Mouse (Mus musculus) spleen, adult 2 months (tissue): ENCODE measurements around the gene Uxt. TPM values are rescaled to one million over a fixed set of nuclear protein-coding genes. Genes with fewer than 3 reads are reported as not detected.

Source experiments
- DNase-seq, 2 experiments: peaks; one replicate each; pipeline versions ENCODE4 v3.0.0 to v3.0.0-alpha.2; 2012 to 2021; ENCODE audit warnings: low spot score in 2 of 2, low read depth in 1 of 2
- H3K27ac ChIP-seq: fragments of 200-500 bp; 2 replicates; pipeline ENCODE4 v1.5.1; 2012; ENCODE audit warnings: low read length, inconsistent platforms; ENCODE audit not compliant: insufficient read depth
- H3K27me3 ChIP-seq: fragments of 200-500 bp; 2 replicates; pipeline ENCODE4 v1.6.1; 2012; ENCODE audit warnings: mild to moderate bottlenecking, moderate library complexity, low read length, inconsistent platforms; ENCODE audit not compliant: control insufficient read depth, insufficient read depth
- H3K36me3 ChIP-seq: fragments of 200-500 bp; 2 replicates; pipeline ENCODE4 v1.6.1; 2012; ENCODE audit warnings: mild to moderate bottlenecking, low read length, inconsistent platforms; ENCODE audit not compliant: control insufficient read depth, insufficient read depth
- H3K4me1 ChIP-seq: fragments of 200-500 bp; 2 replicates; pipeline ENCODE4 v1.6.1; 2011; ENCODE audit warnings: inconsistent platforms; ENCODE audit not compliant: control insufficient read depth, insufficient read depth, insufficient read length
- H3K4me3 ChIP-seq: fragments of 200-500 bp; 2 replicates; pipeline ENCODE4 v1.5.1; 2011; ENCODE audit warnings: mild to moderate bottlenecking, inconsistent platforms; ENCODE audit not compliant: insufficient read depth, insufficient read length; ENCODE audit errors: extremely low read depth
- CTCF ChIP-seq: fragments of 200-500 bp; IDR thresholded peaks from 2 replicates; pipeline ENCODE4 v1.5.1; 2011; ENCODE audit warnings: mild to moderate bottlenecking, inconsistent platforms; ENCODE audit not compliant: insufficient read depth, insufficient read length, insufficient replicate concordance; ENCODE audit errors: extremely low read depth
- POLR2A ChIP-seq: fragments of 200-500 bp; IDR thresholded peaks from 2 replicates; pipeline ENCODE4 v1.6.1; 2011; ENCODE audit warnings: low read depth, low read length, inconsistent platforms
- WGBS: fragments of 180-500 bp; shearing (Covaris S2); methylation state at CpG from one replicate; pipeline ENCODE4 v1.1.7; 2018; 5-methylcytosine and 5-hydroxymethylcytosine counted together
- polyA plus RNA-seq: library from polyadenylated mRNA; depleted of rRNA; stranded (reverse); fragments of >200 nt; gene quantifications from 2 replicates; pipeline ENCODE4 v1.2.3, GENCODE M21; 2012; rRNA removed

Uxt gene
- polyA plus RNA-seq, 1 experiment = 8.0 TPM

DNA sequence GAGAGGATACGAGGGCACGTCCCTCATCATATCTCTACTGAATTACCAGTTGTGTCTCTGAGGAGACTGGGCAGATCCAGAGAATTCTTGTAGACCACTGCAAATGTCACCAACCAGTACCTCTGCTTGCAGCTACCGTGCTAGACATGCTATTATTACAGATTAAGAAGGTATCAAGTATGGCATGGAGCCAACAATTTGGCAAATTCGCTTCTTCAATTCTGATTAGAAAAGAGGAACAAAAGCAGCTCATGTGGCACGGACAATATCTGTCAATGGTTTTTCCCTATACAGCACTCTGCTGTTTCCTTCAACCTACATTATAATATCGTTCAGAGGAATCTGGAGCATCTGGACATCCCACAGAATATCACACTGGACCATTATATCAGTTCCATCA is 48.1 kb downstream of the Uxt start:
- H3K27ac ChIP-seq = no peak overlapping the region
- H3K36me3 ChIP-seq = no peaks in the 10 kb centered on the region
- H3K4me3 ChIP-seq = no peak overlapping the region
- WGBS = 74% methylated on average over 6 of the region's 6 CpGs
- H3K4me1 ChIP-seq = no peaks in the 10 kb centered on the region
- no peaks in the 10 kb centered on the region for H3K27me3 ChIP-seq
- TF ChIP-seq POLR2A = no peak
- TF ChIP-seq CTCF = no peak
- no peak for DNase-seq

DNA sequence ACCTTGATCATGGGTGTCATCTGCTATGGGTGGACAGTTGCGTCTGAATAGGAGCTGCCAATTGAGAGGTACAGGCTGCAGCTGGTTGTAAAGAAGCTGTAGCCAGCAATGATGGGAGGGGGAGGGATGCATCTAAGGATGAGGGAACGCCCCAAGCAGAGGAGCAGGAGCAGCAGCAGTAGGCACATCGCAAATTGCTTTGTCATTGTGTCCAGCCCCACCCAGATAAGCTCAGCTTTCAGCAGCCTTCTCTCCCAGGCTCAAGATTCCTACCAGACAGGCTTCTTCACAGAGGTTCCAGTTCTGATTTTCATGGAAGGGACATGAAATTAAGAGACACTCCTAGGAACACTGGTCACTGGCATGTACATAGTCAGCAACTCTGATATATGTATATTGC is 51.7 kb downstream of the Uxt start:
- DNase-seq = no peak
- TF ChIP-seq CTCF (no peak), POLR2A (no peak)
- no peaks in the 10 kb centered on the region for H3K4me1 ChIP-seq
- H3K4me3 ChIP-seq = no peak overlapping the region
- H3K36me3 ChIP-seq = no peaks in the 10 kb centered on the region
- no peak overlapping the region for H3K27ac ChIP-seq
- no peaks in the 10 kb centered on the region for H3K27me3 ChIP-seq
- 59% methylated on average over 3 of the region's 3 CpGs for WGBS

Other genes with a start within 250 kb of the Uxt start
- 143 and 164 TPM in 2 replicates for gene Araf, start 164.2 kb downstream of the Uxt start, polyA plus RNA-seq
- 5.9 and 7.7 TPM in 2 replicates for gene Timp1, start 91.9 kb downstream of the Uxt start, polyA plus RNA-seq
- gene Syn1, start 41.0 kb downstream of the Uxt start, polyA plus RNA-seq = 0.36 and 0.52 TPM in 2 replicates
- gene Cfp, start 30.5 kb downstream of the Uxt start, polyA plus RNA-seq = 189 and 193 TPM in 2 replicates
- gene Elk1, start 11.4 kb downstream of the Uxt start, polyA plus RNA-seq = 8.4 and 10.8 TPM in 2 replicates
- gene Zfp182, start 100.3 kb upstream of the Uxt start, polyA plus RNA-seq = 0.40 and 1.1 TPM in 2 replicates
- gene Spaca5, start 106.4 kb upstream of the Uxt start, polyA plus RNA-seq = not detected in 2 replicates
- 0.04 and 0.12 TPM in 2 replicates for gene Zfp300, start 127.5 kb upstream of the Uxt start, polyA plus RNA-seq
- gene Ssxa1, start 153.8 kb upstream of the Uxt start, polyA plus RNA-seq = not detected in 2 replicates
- gene Gm21876, start 213.6 kb upstream of the Uxt start, polyA plus RNA-seq = not detected in 2 replicates